Mouse (Mus musculus) right cerebral cortex, postnatal 36 days (tissue): Measurements from ENCODE around the gene Actc1.

Source experiments
- DNase-seq, 2 experiments: peaks; one replicate each; pipeline ENCODE4 v3.0.0; 2022; ENCODE audit warnings: low spot score in 2 of 2, mixed read lengths in 1 of 2

Actc1 gene

DNA sequence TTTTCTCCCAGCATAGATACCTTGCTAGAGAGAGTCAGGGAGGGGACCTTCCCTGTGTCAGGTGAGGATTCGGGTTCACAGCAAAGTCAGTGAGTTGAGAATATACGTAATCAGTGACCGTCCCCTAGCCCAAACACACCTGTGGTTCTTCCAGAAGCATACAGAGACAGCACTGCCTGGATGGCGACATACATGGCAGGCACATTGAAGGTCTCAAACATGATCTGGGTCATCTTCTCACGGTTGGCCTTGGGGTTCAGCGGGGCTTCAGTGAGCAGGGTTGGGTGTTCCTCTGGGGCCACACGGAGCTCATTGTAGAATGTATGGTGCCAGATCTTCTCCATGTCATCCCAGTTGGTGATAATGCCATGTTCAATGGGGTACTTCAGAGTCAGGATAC lies 3.2 kb downstream of the Actc1 start:
- DNase-seq, result no peak

DNA sequence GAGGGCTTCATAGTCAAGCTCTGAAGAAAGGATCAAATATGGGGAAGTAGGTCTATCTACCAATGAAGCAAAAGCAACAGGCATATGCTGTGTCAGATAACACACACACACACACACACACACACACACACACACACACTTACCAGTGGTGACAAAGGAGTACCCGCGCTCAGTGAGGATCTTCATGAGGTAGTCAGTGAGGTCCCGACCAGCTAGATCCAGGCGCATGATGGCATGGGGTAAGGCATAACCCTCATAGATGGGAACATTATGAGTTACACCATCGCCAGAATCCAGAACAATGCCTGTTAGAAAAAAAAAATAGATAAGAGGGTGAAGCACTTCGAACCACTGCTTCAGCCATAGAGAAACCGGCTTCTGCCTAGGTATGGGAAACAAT lies 4.0 kb downstream of the Actc1 start:
- DNase-seq, result no peak

DNA sequence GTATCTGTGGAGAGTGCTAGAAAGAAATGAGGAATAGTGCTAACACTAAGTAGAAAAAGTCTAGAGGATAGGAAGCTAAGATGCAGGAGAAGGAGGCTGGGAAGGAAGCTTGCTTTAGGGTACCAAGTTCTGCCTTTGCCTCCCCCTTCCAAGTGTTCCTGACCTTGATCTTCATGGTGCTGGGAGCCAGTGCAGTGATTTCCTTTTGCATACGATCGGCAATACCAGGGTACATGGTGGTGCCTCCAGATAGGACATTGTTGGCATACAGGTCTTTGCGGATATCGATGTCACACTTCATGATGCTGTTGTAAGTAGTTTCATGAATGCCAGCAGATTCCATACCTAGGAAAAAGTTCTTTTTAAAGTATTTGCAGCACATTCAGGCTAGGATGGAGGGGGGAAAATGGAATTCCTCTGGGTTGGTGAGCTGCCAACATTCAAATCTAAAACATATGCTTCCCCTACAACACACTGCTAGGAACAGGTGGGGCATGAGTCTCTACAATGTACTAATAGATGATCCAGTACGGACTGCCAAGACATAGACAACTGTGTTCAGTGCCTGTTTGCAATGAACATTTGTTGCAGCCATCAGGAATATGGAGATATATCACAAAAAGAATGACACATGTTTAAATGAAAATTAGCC lies 5.3 kb downstream of the Actc1 start:
- no peak for DNase-seq

DNA sequence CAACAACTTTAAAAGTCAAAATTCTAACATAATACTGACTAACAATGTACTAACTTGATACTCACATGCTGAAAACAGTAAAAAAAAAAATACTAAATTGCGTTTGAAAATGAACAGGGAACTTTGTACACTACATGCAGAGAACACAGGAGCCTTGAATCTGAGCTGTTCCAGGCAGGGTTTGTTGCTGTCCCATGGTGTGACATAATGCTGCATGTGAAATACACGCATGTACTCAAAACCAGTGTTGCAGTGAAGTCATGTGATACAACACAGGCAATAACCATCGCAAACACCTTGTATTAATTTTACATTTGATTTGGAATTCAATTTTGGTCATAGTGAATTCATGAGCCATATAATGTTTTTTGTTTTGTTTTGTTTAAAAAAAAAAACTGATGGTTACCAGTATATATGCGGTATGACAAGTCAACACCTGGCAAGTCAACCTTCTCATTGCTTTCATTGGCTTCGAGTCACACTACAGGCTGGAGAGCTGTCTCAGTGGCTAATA lies 7.1 kb downstream of the Actc1 start:
- DNase-seq, result no peak

DNA sequence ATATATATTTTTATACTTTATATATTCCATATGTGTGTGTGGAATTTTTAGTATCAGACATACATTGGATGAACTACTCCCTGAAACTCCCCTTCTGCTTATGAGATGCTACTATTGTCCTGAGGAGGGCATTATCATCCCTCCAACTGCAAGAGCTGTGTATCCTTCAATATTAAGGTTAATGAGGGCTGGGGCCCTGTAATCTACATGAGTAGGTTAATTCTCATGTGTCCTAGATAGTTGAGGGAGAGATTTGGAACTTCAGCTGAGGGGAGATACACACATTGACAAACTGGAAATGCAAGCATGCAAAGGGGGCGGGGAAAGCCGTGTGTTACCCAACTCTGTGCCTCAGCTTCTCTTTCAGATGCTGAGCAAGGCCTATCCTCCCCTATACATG lies 15.4 kb downstream of the Actc1 start:
- no peak for DNase-seq

DNA sequence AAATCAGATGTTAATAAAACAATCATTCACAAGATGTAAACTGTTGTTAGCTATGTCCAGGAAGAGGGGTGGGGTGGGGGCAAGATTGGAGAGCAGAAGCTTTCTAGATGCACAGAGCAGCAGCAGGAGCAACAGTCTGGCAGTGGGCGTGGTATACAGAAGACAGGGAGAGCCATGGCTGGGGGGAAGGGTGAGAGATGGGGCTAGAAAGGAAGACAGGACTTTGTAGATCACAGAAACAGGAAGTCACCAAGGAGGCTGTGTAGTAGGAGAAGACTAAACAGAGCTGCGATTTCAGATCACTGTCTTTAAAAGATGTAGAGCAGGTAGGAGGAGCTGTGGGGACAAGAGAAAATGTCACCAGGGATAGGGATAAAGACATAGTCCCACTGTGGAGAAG lies 21.1 kb downstream of the Actc1 start:
- no peak for DNase-seq

DNA sequence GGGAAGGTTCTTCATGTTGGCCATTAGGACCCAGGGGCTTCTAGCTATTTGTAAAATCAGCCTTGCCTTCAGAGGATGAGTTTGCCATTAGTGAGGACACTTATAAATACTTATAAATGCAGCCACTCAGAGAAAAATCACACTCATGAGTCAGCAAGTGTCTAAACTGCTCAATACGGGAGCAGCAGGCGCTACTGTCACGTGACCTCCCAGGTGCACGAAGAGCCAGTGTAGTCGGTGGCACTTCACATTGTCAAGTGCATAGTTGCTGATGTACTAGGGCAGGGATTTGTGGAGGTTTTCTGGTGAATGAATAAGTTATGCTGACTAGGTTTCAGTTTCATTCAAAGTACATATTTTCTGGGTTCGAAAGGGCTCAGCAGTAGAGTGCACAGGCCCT lies 30.0 kb downstream of the Actc1 start:
- DNase-seq, result no peak

DNA sequence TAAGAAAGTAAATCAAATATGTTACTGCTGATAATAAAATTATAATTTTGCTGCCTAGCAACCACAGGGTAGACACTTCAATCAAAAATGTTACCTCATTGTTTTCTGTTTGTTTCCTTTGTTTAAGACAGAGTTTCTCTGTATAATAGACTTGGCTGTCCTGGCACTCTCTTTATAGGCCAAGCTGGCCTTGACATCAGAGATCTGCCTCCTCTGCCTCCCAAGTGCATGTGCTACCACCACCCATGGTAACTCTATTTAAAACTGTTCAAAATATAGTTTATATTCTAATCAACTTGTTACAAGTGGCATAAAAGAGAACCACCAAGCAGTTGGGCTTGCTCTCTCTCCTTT lies 33.2 kb downstream of the Actc1 start:
- DNase-seq, result no peak

DNA sequence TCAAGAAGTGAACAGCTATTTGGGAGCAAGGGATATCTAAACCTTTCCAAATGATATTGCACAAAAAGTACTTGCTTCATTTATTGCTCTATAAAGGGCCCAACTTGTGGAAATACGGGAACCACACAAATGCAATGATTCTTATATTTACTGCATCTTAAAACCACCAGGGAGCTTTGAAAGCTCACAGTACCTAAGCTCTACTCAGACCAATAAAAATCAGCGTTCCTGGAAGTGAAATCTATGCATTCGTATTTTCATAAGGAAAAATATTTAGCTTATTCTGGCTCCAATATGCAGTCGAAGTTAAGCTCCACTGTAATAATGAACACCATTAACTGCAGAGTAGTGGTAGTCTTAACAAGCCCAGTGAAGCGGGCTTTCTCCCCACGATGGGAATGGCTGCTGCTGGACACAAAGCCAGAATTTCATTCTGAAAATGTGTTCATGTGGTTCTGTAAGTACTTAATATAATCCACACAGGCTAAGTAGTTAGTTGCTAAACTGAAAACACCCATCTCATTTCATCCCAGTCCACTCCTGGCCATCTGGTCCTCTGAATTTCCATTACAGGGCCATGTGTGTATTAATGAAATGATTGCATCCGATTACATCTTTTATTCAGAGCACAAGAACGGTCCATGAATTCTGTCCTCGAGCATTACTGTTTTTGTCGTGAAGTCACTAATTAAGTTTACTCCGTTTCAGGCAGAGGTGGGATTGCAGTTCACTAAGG lies 33.7 kb downstream of the Actc1 start:
- no peak for DNase-seq

DNA sequence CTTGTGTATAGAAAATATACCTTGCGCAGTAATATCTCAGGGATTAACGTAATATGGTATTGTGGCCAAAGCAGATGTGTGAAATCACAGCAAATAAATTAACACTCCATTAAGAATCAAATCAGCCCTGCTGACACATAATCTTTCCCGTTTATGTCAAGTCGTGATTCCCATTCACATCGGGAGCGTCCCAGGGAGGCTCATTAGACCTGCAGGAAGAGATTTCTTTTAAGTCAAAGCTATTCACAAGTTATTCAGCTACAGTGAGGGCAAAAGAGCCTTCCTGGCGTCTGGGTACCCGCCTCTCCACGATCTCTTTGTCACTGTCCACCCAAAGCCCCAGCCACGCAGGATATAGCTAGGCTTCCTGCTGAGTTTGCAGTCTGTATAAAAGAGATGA lies 35.2 kb downstream of the Actc1 start:
- DNase-seq, result no peak

DNA sequence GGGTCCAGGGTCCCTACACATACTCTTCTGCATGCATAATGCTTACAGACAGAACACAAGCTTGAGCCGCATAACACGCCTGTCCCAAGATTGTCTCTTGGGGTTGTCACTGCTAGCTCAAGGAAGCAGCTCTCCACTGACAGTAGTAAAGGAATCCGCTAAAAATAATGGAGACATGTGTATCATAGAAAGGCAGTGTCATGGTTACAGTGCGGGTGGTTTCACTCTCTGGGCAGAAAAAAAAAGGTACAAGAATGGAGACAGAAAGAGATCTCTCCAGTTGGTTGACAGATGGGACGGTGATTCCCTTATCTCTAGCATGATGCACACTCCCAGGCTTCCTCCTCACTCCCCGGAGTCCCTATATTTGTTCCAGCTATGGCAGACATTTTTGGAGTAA lies 38.5 kb downstream of the Actc1 start:
- no peak for DNase-seq

DNA sequence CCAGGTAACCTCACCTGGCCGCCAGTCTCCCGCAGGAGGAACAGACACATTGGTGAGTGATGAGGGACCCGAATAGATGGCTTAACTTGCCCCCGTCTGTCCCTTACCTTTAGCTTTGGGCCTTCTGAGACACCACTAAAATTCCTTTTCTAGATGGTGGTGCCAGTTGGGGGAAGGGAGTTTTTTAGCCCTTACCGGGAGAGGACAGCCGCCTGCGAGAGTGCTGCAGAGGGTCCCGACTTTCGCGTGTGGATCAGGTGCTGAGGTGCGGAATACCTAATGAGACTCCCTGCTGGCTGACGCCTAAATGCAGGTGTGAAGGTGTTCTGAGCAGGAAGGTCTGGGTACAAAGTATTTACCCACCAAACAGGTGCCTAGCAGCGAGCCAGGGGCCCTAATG lies 39.5 kb downstream of the Actc1 start:
- no peak for DNase-seq

DNA sequence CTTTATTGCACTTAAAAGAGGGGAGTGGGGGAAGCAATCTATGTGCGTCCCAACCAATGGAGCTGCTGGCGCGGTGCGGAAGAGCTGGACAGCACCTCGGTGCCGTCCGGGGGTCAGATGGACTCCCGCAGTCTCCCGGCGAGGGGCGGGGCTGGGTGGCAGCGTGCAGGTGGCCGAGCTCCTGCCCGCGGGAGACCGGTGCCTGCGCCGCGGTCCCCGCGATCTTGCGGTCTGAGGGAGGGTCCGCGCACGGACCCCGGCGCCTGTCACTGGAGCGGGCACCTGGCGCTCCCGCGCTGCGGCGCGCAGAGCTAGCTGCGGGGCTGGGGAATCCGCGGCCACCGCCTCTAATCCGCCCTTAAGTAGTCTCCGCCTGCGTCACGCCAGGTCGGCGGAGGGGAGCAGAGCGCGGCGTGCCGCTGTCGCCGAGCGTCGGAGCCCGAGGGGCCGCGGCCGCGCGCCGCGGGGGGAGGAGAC lies 40.0 kb downstream of the Actc1 start, which contains the start of gene Gjd2:
Gjd2 (minus strand) TSS at position 325 of the 477 bp plus-strand sequence.
- no peak for DNase-seq

DNA sequence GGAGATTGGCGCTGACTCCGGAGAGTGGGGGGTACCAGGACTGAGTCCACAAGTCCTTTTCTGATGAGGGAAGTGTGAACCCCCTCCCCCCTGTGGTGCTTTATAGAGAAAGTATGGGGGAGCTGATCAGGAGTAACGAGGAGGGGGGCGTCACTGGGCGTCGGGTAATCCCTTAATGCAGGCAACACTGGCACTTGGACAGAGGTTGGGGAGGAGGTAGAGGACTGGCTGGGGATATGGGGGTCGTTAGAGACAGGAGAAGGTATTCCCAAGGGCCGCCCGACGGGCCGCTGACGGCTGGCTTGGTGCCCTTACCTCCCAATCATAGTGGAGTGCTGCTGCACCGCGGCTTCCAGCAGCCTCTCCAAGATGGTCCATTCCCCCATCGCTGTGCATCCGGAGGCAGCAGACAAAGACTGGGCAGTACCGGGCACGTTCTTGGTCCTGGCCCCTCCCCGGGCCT lies 40.6 kb downstream of the Actc1 start:
- DNase-seq, result no peak

DNA sequence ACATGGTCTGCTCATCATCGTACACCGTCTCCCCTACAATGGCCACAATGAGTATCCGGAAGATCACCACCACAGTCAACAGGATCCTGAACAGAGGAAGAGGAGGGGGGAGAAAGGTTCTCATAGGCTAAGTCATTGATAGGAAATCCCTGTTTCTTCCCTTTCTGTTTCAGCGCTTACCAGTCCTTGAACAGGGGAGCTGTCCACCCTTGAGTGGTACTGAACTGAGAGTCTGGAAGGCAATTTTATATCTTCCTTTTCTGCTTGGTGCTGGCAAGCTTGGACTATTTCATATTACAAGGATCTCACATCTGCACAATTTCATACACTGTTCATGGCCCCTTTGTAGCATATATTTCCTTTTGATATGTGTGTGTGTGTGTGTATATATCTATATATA lies 41.5 kb downstream of the Actc1 start:
- DNase-seq, result no peak

DNA sequence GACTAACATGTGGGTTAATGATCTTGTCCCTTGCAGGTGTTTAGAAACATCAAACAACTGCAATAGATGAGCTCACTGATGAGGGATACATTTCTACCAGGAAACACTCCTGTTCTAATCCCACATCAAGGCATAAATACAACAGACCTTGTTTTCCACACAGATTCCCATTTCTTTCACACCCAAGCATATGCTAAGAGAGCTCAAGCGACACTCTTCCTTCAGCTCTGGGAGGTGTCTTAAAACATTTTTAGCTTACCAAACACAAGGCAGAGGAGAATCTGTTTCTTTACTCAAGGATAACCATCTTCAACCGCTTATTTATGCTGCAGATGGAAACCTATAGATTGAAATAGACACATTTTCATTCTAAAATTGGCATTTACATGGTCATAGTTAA lies 45.0 kb downstream of the Actc1 start:
- no peak for DNase-seq

DNA sequence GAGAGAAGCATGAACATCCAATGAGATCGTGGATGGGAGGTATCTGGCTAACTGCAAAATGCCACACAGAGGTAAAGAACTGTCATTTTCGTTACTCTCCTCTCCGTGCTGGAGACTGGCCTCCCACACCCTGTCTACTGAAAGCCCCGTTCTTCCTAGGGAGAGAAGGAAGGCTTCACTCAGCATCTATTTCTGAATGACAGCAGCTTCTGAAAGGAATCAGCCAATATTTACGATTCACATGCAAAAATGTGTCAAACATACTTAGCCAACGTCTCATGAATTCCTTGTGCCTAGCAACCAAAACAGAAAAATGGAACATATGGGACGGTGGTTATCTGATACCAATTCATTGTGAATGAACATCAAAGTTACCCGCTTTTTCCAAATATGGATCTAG lies 55.9 kb downstream of the Actc1 start:
- no peak for DNase-seq
